Mouse (Mus musculus) cerebellum, postnatal 36 days (tissue): ENCODE data around the gene Mxra7.
"Not testable (repeated sequence)": the region's sequence is repeated elsewhere in the genome, so short reads cannot be mapped to it uniquely, and the experiment has no call there.

ENCODE experiments used
- DNase-seq, 2 experiments: peaks; one replicate each; pipeline ENCODE4 v3.0.0; 2021 to 2022; ENCODE audit warnings: mixed read lengths in 2 of 2

Gene Mxra7

DNA sequence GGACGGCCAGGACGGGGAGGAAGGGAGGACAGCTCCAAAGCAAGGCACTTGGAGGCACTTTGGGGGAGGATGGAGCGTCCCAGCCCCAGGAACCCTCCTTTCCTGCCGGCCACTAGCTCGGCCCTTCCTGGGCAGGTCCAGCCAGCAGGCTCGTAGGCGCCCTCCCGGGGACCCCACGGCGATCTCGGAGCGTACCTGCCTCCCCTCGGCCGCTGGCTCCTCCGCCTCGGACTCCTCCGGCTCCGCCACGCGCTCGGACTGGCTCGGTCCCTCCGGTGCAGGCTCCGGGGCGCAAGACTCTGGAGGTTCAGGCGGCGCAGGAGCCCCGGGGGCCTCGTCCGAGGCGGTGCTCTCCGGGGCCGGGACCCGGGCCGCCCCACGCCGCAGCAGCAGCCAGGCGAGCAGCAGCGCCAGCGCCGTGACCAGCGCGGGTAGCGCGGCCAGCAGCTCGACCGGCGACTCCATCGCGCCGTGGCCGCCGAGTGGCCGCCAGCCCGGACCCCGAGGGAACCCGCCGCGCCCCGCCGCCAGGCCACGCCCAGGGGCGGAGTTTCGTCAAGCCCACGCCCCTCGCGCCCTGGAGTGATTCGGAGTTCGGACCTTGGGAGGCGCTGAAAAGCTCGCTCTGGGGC lies at the start of gene Mxra7:
Gene Mxra7 (minus strand): TSS at position 513 of the 632 bp plus-strand sequence.
- DNase-seq = peak; percentile 61 to 73

- no peak for DNase-seq
Measured at GRCm38 (mm10) chr11:116873987-116874386, 46.1 kb upstream of the Mxra7 start.

DNA sequence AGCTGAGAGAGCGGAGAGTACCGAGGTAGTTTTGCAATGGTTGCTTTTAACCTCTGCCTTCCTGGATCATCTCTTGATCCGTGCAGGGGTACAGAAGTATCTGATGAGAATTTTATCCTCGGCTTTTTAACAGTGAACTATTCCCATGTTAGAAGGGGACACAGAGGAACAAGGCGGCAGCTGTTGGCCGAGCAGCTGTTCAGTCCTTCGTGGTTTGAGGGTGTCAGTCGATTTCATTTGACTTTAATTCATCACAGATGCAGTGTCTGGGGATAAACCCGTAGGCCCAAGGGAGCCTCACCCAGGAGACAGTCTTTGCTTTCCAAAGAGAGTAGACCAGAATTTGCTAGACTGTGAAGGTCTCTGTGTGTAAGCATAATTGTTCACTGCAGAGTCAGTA lies 43.7 kb upstream of the Mxra7 start:
- no peak for DNase-seq

DNA sequence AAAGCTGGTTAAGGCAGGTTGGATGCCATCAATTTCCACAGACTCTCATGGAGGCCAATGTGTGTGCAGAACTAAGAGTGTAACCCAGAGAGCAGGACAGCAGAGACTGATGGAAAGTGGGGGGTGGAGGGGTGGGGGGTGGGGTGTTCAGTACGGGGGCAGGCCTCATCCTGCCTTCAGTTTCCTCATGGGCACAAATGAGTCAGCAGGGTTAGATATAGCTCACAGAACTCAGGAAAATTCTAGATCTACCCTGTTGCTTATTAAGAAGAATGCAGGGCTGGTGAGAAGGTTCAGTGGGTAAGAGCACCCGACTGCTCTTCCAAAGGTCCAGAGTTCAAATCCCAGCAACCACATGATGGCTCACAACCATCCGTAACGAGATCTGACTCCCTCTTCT lies 41.8 kb upstream of the Mxra7 start:
- no peak for DNase-seq

GRCm38 (mm10) chr11:116869223-116869622 lies 41.4 kb upstream of the Mxra7 start:
- DNase-seq = no peak

DNA sequence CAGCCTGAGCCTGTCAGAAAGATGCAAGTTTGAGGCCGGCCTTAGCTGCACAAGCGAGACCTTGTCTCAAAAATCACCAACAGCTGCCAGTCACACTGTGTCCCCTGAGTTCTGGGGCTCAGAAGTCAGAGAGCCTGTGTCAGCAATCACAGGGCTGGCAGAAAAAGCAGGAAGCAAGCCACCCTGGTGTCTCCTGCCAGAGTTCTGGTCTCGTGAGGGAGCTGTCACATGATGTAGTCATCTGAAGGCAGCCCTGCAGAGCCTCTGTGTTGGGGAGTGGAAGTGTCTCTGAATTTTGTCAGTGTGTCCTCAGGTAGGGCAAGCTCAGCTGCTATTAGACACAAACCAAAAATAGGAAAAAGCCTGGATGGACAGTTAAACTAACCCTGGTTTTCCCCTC lies 40.3 kb upstream of the Mxra7 start:
- DNase-seq = no peak

DNA sequence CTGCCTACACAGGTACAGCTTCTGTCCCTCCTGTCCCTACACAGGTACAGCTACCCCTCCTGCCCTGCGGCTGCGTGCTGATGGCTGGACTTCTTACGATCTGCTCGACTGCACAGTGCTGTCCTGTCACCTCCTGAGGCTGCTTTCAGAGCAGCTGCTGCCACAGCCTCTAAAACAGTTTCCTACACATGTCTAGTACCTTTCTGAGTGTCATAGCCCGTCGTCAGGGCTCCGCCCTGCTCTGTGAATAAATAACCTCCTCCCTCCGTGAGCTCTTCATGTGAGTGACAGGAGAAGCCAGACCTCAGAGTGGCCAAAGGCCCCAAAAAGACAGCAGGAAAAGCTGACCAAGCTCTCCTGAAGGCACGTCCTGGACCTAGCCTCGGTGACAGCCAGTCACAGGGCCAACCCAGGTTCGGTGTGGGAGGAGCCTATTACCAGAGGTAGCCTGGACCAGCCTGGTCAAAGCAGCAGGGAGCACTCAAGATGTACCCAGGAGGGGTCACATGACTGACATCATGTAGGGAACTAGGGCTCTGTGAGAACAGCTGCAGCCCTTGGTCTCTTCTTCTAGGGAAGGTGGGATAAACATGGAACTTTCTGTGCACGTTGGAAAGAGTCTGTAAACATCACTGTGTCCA lies 38.2 kb upstream of the Mxra7 start:
- no peak for DNase-seq

DNA sequence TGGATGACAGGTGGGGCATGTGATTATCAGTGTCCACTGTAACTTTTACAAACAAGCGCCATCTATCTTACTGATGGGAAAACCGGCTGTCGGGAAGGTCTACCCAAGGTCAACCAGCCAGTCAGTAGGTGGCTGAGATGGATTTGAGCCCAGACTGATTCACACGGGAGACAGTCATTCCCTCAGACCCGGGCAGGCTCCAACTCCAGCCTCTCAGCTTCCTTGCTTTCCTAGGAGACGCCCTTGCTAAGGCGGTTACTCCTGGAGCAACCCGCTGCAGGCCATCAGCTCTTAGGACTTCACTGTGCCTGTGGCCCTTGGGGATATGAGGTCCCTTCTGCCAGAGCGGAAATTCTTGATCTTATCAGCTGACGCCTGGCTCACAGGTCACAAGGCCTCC lies 36.6 kb upstream of the Mxra7 start:
- DNase-seq = no peak

- DNase-seq = no peak
Measured at GRCm38 (mm10) chr11:116857183-116857850, 29.5 kb upstream of the Mxra7 start.

- DNase-seq = no peak
Measured at GRCm38 (mm10) chr11:116854279-116854678, 26.4 kb upstream of the Mxra7 start.

- peak; percentile 97 to 98 for DNase-seq
Measured at GRCm38 (mm10) chr11:116853512-116853928, 25.7 kb upstream of the Mxra7 start.

DNA sequence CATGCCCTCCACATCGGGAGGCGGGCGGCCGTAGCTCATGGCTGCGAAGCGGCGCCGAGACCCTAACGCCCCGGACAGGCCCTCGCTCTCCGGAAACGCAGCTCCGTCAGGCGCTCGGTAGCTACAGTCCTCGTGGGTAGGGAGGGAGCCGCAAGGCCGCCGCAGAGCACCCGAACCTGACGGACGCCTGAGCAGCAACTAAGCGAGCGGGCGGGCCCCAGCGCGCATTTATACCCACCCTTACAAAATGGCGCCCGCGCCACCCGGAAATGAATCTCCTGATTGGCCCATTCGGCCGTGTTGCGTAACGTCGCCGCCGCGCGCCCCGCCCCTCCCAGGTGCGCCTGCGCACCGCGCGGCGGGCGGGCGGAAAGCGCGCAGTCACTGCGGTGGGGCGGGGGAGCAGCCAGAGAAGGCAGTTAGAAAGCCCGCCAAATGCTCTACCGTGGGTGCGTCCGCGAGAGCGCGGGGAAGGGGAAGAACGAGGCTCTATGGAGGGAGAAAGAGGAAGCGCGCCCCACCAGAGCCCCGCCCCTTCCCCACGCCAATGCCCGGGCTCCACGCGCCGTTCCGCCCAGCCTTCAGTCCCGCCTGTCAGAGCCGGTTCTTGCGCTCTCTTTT lies 25.2 kb upstream of the Mxra7 start, which contains the start of gene Srsf2:
Gene Srsf2 (minus strand): TSS at position 204 of the 621 bp plus-strand sequence.
- peak; percentile 97 to 98 for DNase-seq

DNA sequence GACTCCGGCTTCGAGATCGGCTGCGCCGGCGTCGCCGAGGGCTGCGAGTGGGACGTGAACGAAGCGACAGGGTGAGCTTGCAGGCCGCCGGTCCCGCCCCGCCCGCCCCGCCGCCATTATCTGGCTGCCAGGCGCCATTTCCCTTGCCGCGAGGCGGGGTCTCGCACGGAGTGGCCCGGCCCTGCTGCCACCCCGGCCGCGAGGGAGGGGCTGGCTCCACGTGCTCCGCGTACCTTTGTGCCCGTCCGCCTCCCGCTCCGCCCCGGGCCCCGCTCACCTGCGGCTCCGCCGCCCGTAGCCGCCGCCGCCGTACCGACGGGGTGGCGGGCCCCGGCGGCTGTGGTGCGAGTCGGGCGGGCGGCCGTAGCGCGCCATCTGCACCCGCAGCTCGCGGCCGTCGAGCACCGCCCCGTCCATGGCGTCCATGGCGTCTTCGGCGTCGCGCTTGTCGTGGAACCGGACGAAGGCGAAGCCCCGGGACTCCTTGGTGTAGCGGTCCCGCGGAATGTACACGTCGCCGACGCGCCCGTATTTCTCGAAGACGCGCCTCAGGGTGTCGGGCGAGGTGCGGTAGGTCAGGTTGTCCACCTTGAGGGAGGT lies 24.5 kb upstream of the Mxra7 start, which contains the start of gene Mfsd11:
Gene Mfsd11 (plus strand): TSS at position 150 of the 600 bp plus-strand sequence.
- DNase-seq = peak; percentile 74 to 81

DNA sequence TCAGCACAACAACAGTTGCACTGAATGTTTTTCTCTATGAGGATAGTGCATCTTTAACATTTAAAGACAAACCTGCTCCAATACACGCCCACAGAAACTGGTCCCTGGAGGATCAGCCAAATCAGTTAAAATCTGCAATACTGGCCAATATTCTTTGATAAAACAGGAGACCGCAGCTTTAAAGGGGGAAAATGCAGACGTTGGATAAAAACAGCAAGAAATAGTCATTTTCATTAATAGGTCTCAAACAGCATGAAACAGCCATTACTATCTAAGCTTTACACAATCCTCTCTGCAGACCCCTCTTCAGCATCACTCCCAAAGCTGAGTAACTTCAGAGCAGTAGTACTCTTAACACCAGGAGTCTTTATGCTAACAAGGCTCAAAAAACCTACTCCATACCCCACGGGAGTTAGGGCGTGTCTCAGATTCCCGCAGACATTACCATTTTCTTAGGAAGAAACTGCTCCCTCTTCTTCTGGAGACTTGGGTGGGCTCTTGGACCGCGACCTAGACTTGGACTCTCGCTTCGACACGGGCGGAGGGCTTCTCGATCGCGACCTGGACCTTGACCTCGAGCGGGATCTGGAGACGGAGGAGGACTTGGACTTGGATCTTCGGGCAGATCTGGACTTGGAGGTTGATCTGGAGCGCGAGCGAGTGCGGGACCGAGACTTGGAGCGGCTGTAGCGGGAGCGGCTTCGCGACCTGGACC lies 23.9 kb upstream of the Mxra7 start:
- DNase-seq = no peak

DNA sequence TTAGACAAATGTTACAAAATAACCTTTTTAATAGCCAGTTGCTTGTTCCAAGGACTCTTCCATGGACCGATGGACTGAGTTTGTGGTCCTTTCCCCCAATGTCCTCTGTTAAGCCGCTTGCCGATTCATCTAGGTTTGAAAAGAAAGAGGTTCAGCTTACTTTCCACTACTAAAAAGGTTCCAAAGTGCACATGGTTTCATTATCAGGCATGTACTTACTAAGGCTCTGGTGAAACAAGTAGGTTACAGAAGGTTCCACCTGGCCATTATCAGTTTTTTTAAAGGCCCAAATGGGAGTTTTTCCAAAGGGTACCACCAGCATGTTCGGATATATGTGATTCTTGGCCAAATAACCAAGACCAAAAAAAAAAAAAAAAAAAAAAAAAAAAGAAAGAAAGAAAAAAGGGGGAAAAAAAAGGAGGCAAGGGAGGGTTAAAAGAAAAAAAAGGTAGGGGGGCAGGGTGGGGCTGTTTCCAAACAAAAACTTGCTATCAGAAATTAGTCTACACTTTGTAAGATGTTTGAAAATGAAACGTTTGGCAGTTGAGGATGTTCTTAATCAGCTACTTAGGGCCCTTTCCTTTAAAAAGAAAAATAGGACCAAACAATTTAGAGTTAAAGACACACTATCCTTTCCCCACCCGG lies 23.1 kb upstream of the Mxra7 start:
- no peak for DNase-seq

GRCm38 (mm10) chr11:116850085-116850484 lies 22.2 kb upstream of the Mxra7 start:
- DNase-seq = no peak

DNA sequence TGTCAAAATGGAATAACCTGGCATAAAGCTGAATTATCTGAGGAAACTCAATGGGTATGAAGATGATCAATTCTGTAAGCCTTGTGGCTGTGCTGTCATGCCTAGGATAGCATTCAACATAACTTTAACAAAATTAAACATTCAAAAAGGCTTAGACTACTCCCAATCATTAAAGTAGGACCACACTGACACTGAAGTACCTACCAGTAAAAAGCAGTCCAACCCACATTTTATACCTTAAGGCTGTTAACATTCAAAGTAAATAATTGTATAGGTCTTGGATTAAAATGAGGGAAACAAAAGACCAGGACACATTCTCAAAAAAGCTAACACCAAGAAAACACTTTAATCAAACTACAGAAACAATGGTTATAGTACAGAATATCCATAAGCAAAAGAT lies 21.7 kb upstream of the Mxra7 start:
- no peak for DNase-seq

GRCm38 (mm10) chr11:116848877-116849178 lies 21.0 kb upstream of the Mxra7 start:
- DNase-seq = not testable (repeated sequence)

GRCm38 (mm10) chr11:116848086-116848876 lies 20.4 kb upstream of the Mxra7 start:
- no peak for DNase-seq

- no peak for DNase-seq
Measured at GRCm38 (mm10) chr11:116847187-116848085, 19.6 kb upstream of the Mxra7 start.
